In genomic region chr1:132007828-132008827, GRCm38 (mm10) we compare ENCODE assay signal across 8 mouse cellular contexts. TPM values are rescaled to one million over a fixed set of nuclear protein-coding genes. Genes with fewer than 3 reads are reported as not detected.
DNase-seq lines count a peak whose midpoint lies in the region; ATAC-seq lines count a peak whose summit lies in the region.

No protein-coding gene starts in this region.

- under 1% methylated on average over 59 of the region's 72 CpGs for WGBS in hindbrain, embryonic 16.5 days

- peak overlapping the region; percentile 99 for H3K27ac ChIP-seq in hindbrain, embryonic 16.5 days (ENCODE audit: low read depth, low read length)

- ATAC-seq in hindbrain, embryonic 16.5 days: peak; percentile 84

- H3K9ac ChIP-seq in hindbrain, embryonic 16.5 days (ENCODE audit: low read depth, low read length): peak overlapping the region; percentile 97

- peak; percentile 72 for DNase-seq in WW6 (ENCODE audit: low read depth, low spot score)
- peak; percentile 77 to 83 for DNase-seq in cerebellum, postnatal 36 days
- peak; percentile 84 for DNase-seq in gastrocnemius, adult 18-20 months (ENCODE audit: low spot score)
- DNase-seq in left cerebral cortex, adult 18-20 months (ENCODE audit: low spot score in 2 of 2): peak; percentile 75 to 83
- peak; percentile 90 to 92 for DNase-seq in lung, postnatal 4 days
- DNase-seq in retina, postnatal 1 day: peak; percentile 89
- peak; percentile 97 for DNase-seq in thymus, postnatal 4 days

- peak overlapping the region; percentile 88 for H3K4me3 ChIP-seq in hindbrain, embryonic 16.5 days (ENCODE audit: low read length)

- no peaks in the 10 kb centered on the region for H3K36me3 ChIP-seq in hindbrain, embryonic 16.5 days (ENCODE audit: control insufficient read depth, insufficient read depth, low read length)

- no peaks in the 10 kb centered on the region for H3K9me3 ChIP-seq in hindbrain, embryonic 16.5 days (ENCODE audit: control insufficient read depth, low read length)

- H3K4me2 ChIP-seq in hindbrain, embryonic 16.5 days (ENCODE audit: low read length): peak overlapping the region; percentile 74

- H3K4me1 ChIP-seq in hindbrain, embryonic 16.5 days (ENCODE audit: control insufficient read depth, insufficient read depth, low read depth, low read length): peaks cover 17% of the 10 kb centered on the region

- no peaks in the 10 kb centered on the region for H3K27me3 ChIP-seq in hindbrain, embryonic 16.5 days (replicated peaks; ENCODE audit: control insufficient read depth, insufficient read depth, low read length)

RNA-seq across cellular contexts. Expression of gene Elk4, which starts 0.7 kb away (rescaled TPM):
- total RNA-seq in gastrocnemius, adult 18-20 months (2021): 10 to 100 TPM; 70.3 to 82.8 TPM
- 10.0 and 10.2 TPM in 2 replicates for polyA plus RNA-seq in hindbrain, embryonic 16.5 days (2015; fragmentation: Nextera tagmentation; extraction: Ambion mirVana)
- total RNA-seq in left cerebral cortex, adult 18-20 months (2021): 10 to 100 TPM; 54.4 to 59.1 TPM

RNA-seq across cellular contexts. Expression of gene Slc45a3, which starts 45.4 kb away (rescaled TPM):
- total RNA-seq in gastrocnemius, adult 18-20 months (2021): 1 to 10 TPM; 1.4 to 2.2 TPM
- 0.96 and 1.5 TPM in 2 replicates for polyA plus RNA-seq in hindbrain, embryonic 16.5 days (2015; fragmentation: Nextera tagmentation; extraction: Ambion mirVana)
- under 1 TPM; 0.59 to 0.81 TPM for total RNA-seq in left cerebral cortex, adult 18-20 months (2021)

RNA-seq across cellular contexts. Expression of gene Mfsd4a, which starts 59.7 kb away (rescaled TPM):
- 10 to 100 TPM; 12.1 to 14.6 TPM for total RNA-seq in gastrocnemius, adult 18-20 months (2021)
- 6.9 and 9.0 TPM in 2 replicates for polyA plus RNA-seq in hindbrain, embryonic 16.5 days (2015; fragmentation: Nextera tagmentation; extraction: Ambion mirVana)
- 10 to 100 TPM; 72.9 to 78.3 TPM for total RNA-seq in left cerebral cortex, adult 18-20 months (2021)

Comparison
In these comparisons a context has a peak if more than half of its experiments do, and no peak if none do; other contexts are left out.
1. Peak in every context shown above with its lines: DNase-seq, ATAC-seq, H3K4me3 ChIP-seq and H3K27ac ChIP-seq.
2. RNA of gene Mfsd4a, which starts 59.7 kb away (total RNA-seq): 72.9 to 78.3 TPM in left cerebral cortex, adult 18-20 months; 12.1 to 14.6 TPM in gastrocnemius, adult 18-20 months; every median in the first group is over 4 times any median in the second.